Mouse (Mus musculus) midbrain, embryonic 15.5 days (tissue): ENCODE measurements at regions not wholly inside any gene's neighbourhood (a gene's known extent, or its start where the extent isn't known, plus 50 kb on each side); places are given as distances from the start of the nearest gene placed in this dataset.

Experiments
- ATAC-seq: fragments of 200-750 bp; cut with Nextera tagmentation; replicated peaks from 2 replicates; pipeline ENCODE4 v1.8.0; 2017; ENCODE audit warnings: moderate TSS enrichment
- H3K27ac ChIP-seq: fragments of 300-500 bp; sonication (generic); 2 replicates; pipeline ENCODE4 v1.5.1; 2015; ENCODE audit warnings: mild to moderate bottlenecking, inconsistent platforms
- H3K27me3 ChIP-seq: fragments of 300-500 bp; sonication (generic); replicated peaks from 2 replicates; pipeline ENCODE4 v1.6.1; 2015; ENCODE audit warnings: inconsistent platforms
- H3K36me3 ChIP-seq: fragments of 300-500 bp; sonication (generic); replicated peaks from 2 replicates; pipeline ENCODE4 v1.6.1; 2015; ENCODE audit warnings: inconsistent platforms
- H3K4me1 ChIP-seq: fragments of 300-500 bp; sonication (generic); 2 replicates; pipeline ENCODE4 v1.6.1; 2015; ENCODE audit warnings: inconsistent platforms
- H3K4me2 ChIP-seq: fragments of 300-500 bp; sonication (generic); 2 replicates; pipeline ENCODE4 v1.6.1; 2015; ENCODE audit warnings: inconsistent platforms, mild to moderate bottlenecking, moderate library complexity
- H3K4me3 ChIP-seq: fragments of 300-500 bp; sonication (generic); 2 replicates; pipeline ENCODE4 v1.5.1; 2015; ENCODE audit warnings: mild to moderate bottlenecking, inconsistent platforms
- H3K9ac ChIP-seq: fragments of 300-500 bp; sonication (generic); 2 replicates; pipeline ENCODE4 v1.6.1; 2015; ENCODE audit warnings: mild to moderate bottlenecking, inconsistent platforms
- H3K9me3 ChIP-seq: fragments of 300-500 bp; sonication (generic); 2 replicates; pipeline ENCODE4 v1.6.1; 2016; ENCODE audit warnings: inconsistent platforms
- WGBS: fragments of 180-500 bp; shearing (Covaris S2); methylation state at CpG from one replicate; pipeline ENCODE4 v1.1.7; 2015; ENCODE audit warnings: mixed read lengths; 5-methylcytosine and 5-hydroxymethylcytosine counted together

GRCm38 (mm10) chr15:41154551-41155151 lies 1020.5 kb downstream of the 9330182O14Rik start:
- Histone ChIP-seq H3K36me3 (no peaks in the 10 kb centered on the region), H3K4me3 (peak overlapping the region; percentile 27), H3K27me3 (no peaks in the 10 kb centered on the region), H3K9ac (peak overlapping the region; percentile 16), H3K4me2 (peak overlapping the region; percentile 51), H3K9me3 (no peaks in the 10 kb centered on the region), H3K27ac (peak overlapping the region; percentile 51), H3K4me1 (peaks cover 15% of the 10 kb centered on the region)
- ATAC-seq, result peak; percentile 43; the same call in 1 of the 2 replicates
- WGBS, result 15% methylated on average over 7 of the region's 7 CpGs

DNA sequence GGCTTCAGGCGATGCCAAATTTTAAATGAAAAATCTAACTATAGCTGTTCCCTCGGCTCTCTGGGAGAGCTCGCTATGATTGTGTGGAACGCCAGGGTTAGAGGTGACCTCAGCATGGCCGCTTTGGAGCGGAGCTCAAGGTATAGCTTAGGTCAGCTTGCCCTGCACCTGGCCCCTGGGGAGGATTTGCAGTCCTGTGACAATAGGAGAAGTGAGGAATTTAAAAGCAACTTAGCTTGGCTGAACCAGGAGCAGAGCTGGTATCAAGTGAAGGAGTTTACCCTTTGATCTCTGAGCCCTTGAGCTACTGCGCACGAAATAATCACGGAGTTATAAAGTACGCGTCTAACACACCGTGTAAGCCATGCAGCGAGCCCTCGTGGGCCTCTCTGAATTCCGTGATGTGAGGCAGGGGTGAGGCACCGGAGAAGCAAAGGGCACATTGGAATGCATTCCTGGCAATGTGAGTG lies 1021.0 kb downstream of the 9330182O14Rik start:
- WGBS, result under 1% methylated on average over 16 of the region's 16 CpGs
- Histone ChIP-seq H3K4me1 (peaks cover 15% of the 10 kb centered on the region), H3K36me3 (no peaks in the 10 kb centered on the region), H3K27me3 (no peaks in the 10 kb centered on the region), H3K4me2 (peak overlapping the region; percentile 51), H3K9ac (peak overlapping the region; percentile 16), H3K4me3 (peak overlapping the region; percentile 27), H3K9me3 (no peaks in the 10 kb centered on the region), H3K27ac (peak overlapping the region; percentile 51)
- peak; percentile 89 for ATAC-seq

DNA sequence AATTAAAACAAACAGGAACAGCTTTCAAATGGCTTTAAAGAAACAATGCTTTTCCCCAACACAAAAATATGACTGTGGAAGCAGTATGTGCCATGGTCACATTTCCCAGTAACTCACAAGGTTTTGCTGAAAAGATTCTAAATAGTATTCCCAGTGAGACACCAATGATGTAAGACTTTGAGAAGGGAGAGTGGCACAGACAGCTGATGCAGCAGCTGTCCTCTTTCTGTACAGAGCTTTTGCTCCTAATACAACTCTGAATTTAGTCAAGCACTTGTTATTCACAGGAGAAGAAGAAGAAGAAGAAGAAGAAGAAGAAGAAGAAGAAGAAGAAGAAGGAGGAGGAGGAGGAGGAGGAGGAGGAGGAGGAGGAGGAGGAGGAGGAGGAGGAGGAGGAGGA lies 1023.6 kb downstream of the 9330182O14Rik start:
- Histone ChIP-seq H3K4me2 (no peak overlapping the region), H3K27me3 (no peaks in the 10 kb centered on the region), H3K4me3 (no peak overlapping the region), H3K36me3 (no peaks in the 10 kb centered on the region), H3K9me3 (no peaks in the 10 kb centered on the region), H3K9ac (no peak overlapping the region), H3K27ac (no peak overlapping the region), H3K4me1 (peaks cover 18% of the 10 kb centered on the region)
- ATAC-seq, result no peak

DNA sequence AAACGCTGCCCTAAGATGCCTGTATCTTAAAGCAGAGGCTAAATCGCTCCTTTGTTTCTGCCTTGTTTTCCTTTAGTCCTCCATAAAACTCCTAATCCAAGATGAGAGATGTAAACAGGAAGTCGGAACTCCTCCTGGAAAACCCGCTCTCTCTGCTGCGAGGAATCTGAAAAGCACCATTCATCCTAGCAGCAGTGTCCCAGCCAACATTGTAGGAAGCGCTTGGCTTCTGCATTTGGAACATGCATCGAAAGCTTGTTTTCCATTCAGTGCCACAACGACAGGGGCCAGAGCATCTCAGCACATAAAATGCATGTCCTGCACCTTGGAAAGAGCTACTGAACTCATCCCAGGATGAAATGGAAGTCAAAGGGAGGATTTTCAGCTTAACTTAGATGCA lies 1028.1 kb downstream of the 9330182O14Rik start:
- H3K36me3 ChIP-seq, result no peaks in the 10 kb centered on the region
- peak; percentile 34; the same call in 1 of the 2 replicates for ATAC-seq
- no peak overlapping the region for H3K4me3 ChIP-seq
- 31% methylated on average over 8 of the region's 8 CpGs for WGBS
- H3K4me1 ChIP-seq, result peaks cover 3% of the 10 kb centered on the region; the same call in 1 of the 2 replicates
- H3K9ac ChIP-seq, result no peak overlapping the region
- H3K27me3 ChIP-seq, result no peaks in the 10 kb centered on the region
- H3K27ac ChIP-seq, result no peak overlapping the region
- H3K9me3 ChIP-seq, result no peaks in the 10 kb centered on the region
- no peak overlapping the region for H3K4me2 ChIP-seq

DNA sequence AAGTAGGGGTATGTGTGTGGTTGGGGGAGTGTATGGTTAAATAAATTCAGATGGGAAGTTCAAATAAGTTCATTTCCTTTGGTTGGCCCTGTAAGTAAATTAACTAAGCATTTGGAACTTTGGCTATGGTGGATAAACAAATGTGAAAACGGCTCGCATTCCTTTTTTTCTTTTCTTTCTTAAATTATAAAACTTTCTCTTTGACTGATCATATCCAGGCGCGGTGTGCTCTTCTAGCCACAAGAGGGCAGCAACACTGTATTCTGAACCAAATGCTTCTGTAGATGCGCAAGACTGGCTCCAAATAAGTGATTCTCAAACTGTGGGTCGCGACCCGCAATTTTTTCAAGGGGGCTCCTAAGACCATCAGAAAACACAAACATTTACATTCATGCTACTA lies 1028.6 kb downstream of the 9330182O14Rik start:
- WGBS, result 4% methylated on average over 8 of the region's 8 CpGs
- H3K9me3 ChIP-seq, result no peaks in the 10 kb centered on the region
- H3K27ac ChIP-seq, result no peak overlapping the region
- no peak overlapping the region for H3K9ac ChIP-seq
- no peak overlapping the region for H3K4me3 ChIP-seq
- H3K36me3 ChIP-seq, result no peaks in the 10 kb centered on the region
- no peak overlapping the region for H3K4me2 ChIP-seq
- peak; percentile 77 for ATAC-seq
- no peaks in the 10 kb centered on the region for H3K27me3 ChIP-seq
- H3K4me1 ChIP-seq, result peaks cover 3% of the 10 kb centered on the region; the same call in 1 of the 2 replicates

DNA sequence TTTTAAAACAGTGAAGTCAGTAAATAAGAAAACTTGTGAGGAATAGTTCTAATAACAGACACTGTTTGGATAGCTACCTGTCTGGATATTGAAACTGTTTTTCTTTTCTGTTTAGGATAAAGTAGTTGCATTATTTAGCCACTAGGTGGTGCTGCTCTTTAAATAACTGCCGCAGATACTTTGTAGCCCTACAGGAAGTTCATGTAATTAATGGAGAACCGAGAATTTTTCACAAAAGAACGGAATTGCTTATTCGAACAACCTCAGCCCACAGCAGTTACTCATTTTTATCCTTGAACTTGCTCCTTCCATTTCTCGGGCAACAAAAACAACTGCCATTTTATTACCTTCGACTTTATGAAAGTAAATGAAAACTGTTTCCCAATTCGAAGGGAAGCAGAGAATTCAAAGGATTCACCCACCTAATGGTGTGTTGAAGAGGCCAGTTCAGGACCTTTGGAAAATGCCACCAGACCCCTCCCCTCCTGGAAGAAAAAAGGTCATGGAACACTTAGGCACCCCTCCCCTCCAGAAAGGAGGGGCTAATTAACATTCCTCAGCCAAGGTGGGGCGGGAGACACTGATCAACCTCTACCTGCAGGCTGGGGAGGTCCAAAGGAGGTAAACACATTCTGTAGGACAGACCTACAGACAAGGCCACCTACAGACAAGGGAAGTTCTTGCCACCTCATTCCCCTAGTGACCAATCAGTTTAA lies 1029.6 kb downstream of the 9330182O14Rik start:
- Histone ChIP-seq H3K36me3 (no peaks in the 10 kb centered on the region), H3K4me3 (peak overlapping the region; percentile 25), H3K27me3 (no peaks in the 10 kb centered on the region), H3K4me2 (peak overlapping the region; percentile 46), H3K4me1 (peaks cover 3% of the 10 kb centered on the region; the same call in 1 of the 2 replicates), H3K9me3 (no peaks in the 10 kb centered on the region), H3K27ac (no peak overlapping the region), H3K9ac (no peak overlapping the region)
- 21% methylated on average over 8 of the region's 8 CpGs for WGBS
- peak; percentile 62 for ATAC-seq

GRCm38 (mm10) chr15:41165534-41165933 lies 1031.4 kb downstream of the 9330182O14Rik start:
- Histone ChIP-seq H3K9ac (no peak overlapping the region), H3K4me1 (peaks cover 3% of the 10 kb centered on the region; the same call in 1 of the 2 replicates), H3K4me2 (no peak overlapping the region), H3K27ac (no peak overlapping the region), H3K27me3 (no peaks in the 10 kb centered on the region), H3K9me3 (no peaks in the 10 kb centered on the region), H3K4me3 (no peak overlapping the region), H3K36me3 (no peaks in the 10 kb centered on the region)
- no peak for ATAC-seq
- 84% methylated on average over 3 of the region's 3 CpGs for WGBS

DNA sequence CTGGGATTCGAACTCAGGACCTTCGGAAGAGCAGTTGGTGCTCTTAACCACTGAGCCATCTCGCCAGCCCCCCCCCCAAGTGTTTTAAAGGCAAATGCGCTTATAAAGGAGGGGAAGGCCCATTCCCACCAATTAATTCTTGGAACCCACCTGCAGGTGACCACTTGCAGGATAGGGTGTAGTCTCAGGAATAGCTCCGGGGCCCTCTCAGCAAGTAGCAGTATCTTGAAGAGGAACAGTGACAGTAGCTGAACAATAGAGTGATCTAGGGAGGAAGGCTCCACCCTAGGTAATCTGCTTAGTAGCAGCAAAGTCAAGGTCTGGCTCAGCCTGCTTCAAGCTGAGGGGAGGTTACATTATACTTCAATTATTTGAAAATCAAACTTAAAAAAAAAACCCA lies 1056.6 kb downstream of the 9330182O14Rik start:
- Histone ChIP-seq H3K4me3 (no peak overlapping the region), H3K27me3 (no peaks in the 10 kb centered on the region), H3K27ac (no peak overlapping the region), H3K4me2 (no peak overlapping the region), H3K36me3 (no peaks in the 10 kb centered on the region), H3K9ac (no peak overlapping the region), H3K4me1 (no peaks in the 10 kb centered on the region), H3K9me3 (no peaks in the 10 kb centered on the region)
- ATAC-seq, result no peak
- WGBS, result 72% methylated on average over 5 of the region's 5 CpGs

- WGBS, result 31% methylated on average over 3 of the region's 3 CpGs
- Histone ChIP-seq H3K9me3 (no peaks in the 10 kb centered on the region), H3K9ac (no peak overlapping the region), H3K4me3 (no peak overlapping the region), H3K4me2 (no peak overlapping the region), H3K4me1 (no peaks in the 10 kb centered on the region), H3K36me3 (no peaks in the 10 kb centered on the region), H3K27me3 (no peaks in the 10 kb centered on the region), H3K27ac (no peak overlapping the region)
- ATAC-seq, result peak; percentile 75; the same call in 1 of the 2 replicates
These were observed 1059.1 kb downstream of the 9330182O14Rik start for GRCm38 (mm10) chr15:41193240-41193639.

DNA sequence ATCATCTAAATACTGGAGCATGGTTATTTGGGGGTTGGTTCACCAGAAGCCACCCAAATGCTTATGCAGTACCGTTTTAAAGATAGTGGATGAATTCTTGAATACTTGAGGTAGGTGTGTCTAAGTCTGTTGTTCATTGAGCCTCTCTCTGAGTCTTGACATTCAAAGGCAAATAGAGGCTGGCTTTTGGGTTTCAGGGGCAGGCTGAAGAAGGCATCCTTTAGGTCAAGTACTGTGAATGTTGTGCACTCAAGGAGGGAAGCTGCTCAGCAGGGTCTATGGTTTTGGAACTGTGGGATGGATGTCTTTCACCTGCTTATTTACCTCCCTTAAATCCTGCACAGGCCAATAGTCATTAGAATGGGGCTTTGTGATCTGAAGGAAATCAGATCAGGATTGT lies 1089.6 kb downstream of the 9330182O14Rik start:
- no peaks in the 10 kb centered on the region for H3K36me3 ChIP-seq
- H3K4me1 ChIP-seq, result no peaks in the 10 kb centered on the region
- WGBS, result 74% methylated on average over 1 of the region's 1 CpGs
- H3K4me2 ChIP-seq, result no peak overlapping the region
- no peaks in the 10 kb centered on the region for H3K27me3 ChIP-seq
- H3K9ac ChIP-seq, result no peak overlapping the region
- no peak for ATAC-seq
- no peak overlapping the region for H3K27ac ChIP-seq
- H3K9me3 ChIP-seq, result no peaks in the 10 kb centered on the region
- H3K4me3 ChIP-seq, result no peak overlapping the region

DNA sequence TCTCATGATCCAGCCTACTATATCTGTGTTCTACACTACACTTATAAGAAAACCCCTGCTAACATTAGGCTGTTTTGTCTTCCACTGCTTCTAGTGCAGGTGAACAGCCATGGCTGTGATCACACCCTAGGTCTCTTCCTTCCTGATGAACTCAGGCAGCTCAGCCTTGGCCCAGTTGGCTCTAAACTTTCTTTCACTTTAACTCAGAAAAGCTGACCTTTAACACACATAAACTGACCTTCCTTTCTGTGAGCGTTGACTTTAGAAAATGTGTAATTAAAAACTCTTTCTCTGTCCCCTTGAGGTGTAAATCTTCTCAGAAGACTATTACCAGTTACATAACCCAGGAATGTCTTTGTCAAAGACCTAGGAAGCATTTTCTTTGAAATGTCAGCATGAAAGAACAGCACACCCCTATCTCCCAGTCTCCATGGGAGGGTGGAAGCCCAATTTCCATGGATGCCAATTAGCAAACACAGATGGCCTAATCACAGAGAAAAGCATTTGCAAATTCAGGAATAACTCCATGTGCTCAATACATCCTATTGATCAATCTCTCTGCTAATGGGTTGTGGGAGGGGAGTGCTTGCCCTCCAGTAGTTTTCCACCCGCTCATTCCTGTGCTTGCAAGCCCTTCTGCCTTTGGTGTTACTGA lies 1098.4 kb downstream of the 9330182O14Rik start:
- WGBS, result 54% methylated on average over 2 of the region's 2 CpGs
- no peaks in the 10 kb centered on the region for H3K4me1 ChIP-seq
- H3K27ac ChIP-seq, result no peak overlapping the region
- H3K4me3 ChIP-seq, result no peak overlapping the region
- no peak overlapping the region for H3K4me2 ChIP-seq
- no peaks in the 10 kb centered on the region for H3K27me3 ChIP-seq
- no peaks in the 10 kb centered on the region for H3K9me3 ChIP-seq
- H3K9ac ChIP-seq, result no peak overlapping the region
- no peaks in the 10 kb centered on the region for H3K36me3 ChIP-seq
- ATAC-seq, result no peak
